Mouse (Mus musculus): ENCODE measurements around the gene Mrps9. TPM values are rescaled to one million over a fixed set of nuclear protein-coding genes. Genes with fewer than 3 reads are reported as not detected.

Gene Mrps9
- 42.6 and 46.6 TPM in 2 replicates for polyA plus RNA-seq (2015; fragmentation: Nextera tagmentation; extraction: Ambion mirVana)

DNA sequence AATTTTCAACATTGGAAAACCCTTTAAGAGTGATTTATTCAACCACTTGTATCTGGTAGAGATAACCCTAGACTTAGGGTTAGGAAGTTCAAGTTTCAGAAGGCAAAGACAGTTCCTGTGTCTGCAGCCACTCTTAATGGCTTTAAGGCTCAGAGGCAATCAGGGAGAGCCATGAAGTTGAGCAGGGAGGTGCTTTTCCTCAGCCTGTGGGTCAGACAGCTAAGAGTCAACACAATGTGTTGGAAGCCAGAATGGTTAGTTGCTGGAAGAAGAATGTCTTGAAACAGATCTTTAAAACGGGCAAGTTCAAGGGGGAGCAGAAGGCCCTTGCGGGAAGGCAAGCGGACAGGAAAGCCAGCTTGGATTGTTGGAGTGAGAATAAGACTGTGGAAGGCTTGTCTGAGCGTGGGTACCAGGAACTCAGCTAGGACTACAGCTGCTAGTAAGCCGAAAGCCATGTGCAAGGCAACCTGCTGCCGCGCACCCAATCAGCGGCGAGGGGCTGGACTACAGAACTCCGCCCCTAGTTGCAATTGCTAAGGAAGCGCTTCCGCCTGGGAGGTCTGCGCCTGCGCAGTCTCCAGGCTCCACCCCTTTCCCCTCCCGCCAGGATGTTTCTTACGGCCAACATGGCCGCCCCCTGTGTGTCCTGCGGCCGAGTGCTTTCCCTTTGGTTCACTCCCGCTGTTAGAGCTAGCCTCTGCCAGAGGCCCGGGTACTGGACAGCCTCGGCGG lies at the start of gene Mrps9:
Mrps9 (plus strand) TSS at position 571 of the 735 bp plus-strand sequence.
- H3K36me3 ChIP-seq (ENCODE audit: poor library complexity, severe bottlenecking) = no peaks in the 10 kb centered on the region
- H3K27me3 ChIP-seq = no peaks in the 10 kb centered on the region
- peak within 1 kb of the TSS; percentile 97 for H3K4me3 ChIP-seq
- under 1% methylated on average over 23 of the region's 23 CpGs for WGBS
- H3K9me3 ChIP-seq (replicated peaks) = no peaks in the 10 kb centered on the region
- peak within 1 kb of the TSS; percentile 84 for H3K9ac ChIP-seq
- H3K4me2 ChIP-seq = peak within 1 kb of the TSS; percentile 66
- ATAC-seq = peak; percentile 100
- H3K4me1 ChIP-seq = peaks cover 14% of the 10 kb centered on the region
- H3K27ac ChIP-seq = no peak within 1 kb of the TSS

DNA sequence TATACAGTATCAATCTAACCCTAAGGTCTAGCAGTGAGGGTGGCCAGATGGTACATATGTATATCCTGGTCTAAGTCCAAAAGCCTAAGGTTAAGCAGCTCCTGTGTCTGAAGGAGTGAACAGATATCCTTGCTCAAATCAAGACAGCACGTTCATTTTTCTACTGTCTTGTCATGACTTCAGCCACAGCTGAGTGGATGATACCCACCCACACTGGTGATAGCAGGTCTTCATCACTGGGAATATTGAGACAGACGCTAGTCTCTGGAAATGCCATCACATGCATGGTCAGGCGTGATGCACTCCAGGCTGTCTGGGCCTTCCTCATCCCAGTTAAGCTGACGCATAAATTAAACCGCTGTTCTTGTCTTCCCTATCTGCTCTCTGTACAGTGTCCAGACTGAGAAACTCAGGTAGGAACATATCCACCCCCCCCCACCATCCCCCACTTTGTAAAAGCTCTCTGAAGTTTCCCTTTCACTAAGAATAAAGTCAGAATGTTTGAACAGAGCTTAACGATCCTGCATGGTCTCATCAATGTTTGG lies 37.7 kb upstream of the Mrps9 start:
- 92% methylated on average over 6 of the region's 6 CpGs for WGBS
- Histone ChIP-seq H3K4me1 (no peaks in the 10 kb centered on the region), H3K36me3 (ENCODE audit: poor library complexity, severe bottlenecking) (no peaks in the 10 kb centered on the region), H3K9ac (no peak overlapping the region), H3K27ac (no peak overlapping the region), H3K4me2 (no peak overlapping the region), H3K9me3 (replicated peaks) (no peaks in the 10 kb centered on the region), H3K4me3 (no peak overlapping the region), H3K27me3 (no peaks in the 10 kb centered on the region)
- ATAC-seq = no peak

DNA sequence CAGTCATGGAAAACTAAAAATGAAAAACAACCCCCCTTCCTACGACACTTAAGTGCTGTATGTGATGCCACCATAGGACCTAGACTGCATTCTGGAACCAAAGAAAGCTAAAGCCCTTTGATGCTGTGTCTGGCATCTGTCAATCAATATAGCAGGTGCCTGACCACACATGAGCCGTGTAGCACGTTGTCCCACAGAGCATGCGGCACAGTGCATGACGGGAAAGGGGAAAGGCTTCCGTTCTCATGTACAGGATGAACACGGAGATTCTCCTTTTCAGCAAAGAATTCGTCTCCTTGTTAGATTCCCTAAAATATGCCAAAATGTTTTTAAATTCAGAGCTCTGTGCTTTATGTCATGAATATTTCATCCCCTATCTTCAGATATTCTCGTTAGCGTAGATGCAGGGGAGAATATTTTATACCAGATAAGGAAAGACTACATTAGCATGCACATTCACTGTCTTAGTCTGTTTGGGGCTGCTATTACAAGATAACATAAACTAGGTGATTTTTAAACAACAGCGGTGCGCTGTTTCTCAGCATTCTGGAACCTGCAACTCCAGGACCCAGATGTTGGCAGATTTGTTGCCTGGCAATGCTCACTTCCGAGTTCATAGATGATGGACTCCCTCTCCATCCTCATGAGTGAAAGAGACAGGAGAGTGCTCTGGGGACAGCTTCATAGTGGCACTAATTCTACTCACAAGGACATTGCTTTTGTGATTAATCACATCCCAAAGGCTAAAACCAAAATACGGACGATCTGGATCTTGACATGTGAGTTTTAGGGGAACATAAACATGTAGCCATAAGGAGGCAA lies 36.0 kb upstream of the Mrps9 start:
- ATAC-seq = no peak
- no peak overlapping the region for H3K4me2 ChIP-seq
- WGBS = 83% methylated on average over 15 of the region's 15 CpGs
- H3K9ac ChIP-seq = no peak overlapping the region
- H3K4me1 ChIP-seq = no peaks in the 10 kb centered on the region
- H3K9me3 ChIP-seq (replicated peaks) = no peaks in the 10 kb centered on the region
- H3K27me3 ChIP-seq = no peaks in the 10 kb centered on the region
- H3K36me3 ChIP-seq (ENCODE audit: poor library complexity, severe bottlenecking) = no peaks in the 10 kb centered on the region
- no peak overlapping the region for H3K27ac ChIP-seq
- no peak overlapping the region for H3K4me3 ChIP-seq

DNA sequence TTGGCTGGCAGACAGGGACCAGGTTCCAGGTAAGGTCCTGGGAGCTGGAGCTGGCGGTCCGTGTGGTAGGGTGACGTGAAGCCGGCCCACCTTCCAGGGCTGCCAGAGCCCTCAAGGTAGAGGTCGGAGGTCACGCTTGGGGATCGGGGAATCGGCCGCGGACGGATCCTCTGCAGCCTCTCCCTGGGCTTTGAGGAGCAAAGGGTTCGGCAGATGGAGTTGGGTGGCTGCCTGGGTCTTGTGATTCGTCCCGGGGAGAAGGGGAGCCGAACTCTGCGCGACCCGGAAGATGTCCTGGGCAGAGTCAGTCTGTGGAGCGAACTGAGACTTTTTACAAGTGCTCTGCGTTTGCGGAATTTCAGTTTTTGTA lies 350 bp downstream of the Mrps9 start:
- Histone ChIP-seq H3K27ac (no peak overlapping the region), H3K9me3 (replicated peaks) (no peaks in the 10 kb centered on the region), H3K27me3 (no peaks in the 10 kb centered on the region), H3K36me3 (ENCODE audit: poor library complexity, severe bottlenecking) (no peaks in the 10 kb centered on the region), H3K4me3 (peak overlapping the region; percentile 97), H3K4me1 (peaks cover 14% of the 10 kb centered on the region), H3K4me2 (peak overlapping the region; percentile 66), H3K9ac (peak overlapping the region; percentile 84)
- no peak; the same call in 1 of the 2 replicates for ATAC-seq
- WGBS = under 1% methylated on average over 21 of the region's 21 CpGs

DNA sequence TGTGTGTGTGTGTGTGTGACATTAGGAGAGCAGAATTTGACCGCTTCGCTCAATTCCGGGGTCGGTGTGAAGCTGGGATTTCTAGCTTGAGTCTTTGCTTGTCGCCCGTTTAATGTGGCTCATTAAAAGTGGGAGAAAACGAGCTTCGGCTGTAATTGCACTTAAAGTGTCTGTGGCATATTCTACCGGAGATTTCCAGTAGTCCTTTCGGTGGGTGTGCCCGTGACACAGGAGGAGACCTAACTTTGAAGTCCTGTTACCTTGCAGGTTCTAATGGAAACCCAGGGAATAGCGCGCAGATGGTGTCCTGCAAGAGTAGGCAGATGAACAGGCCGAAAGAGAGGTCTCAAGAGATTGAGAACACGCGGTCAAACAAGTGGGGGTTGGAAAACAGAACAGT lies 777 bp downstream of the Mrps9 start:
- Histone ChIP-seq H3K27me3 (no peaks in the 10 kb centered on the region), H3K9ac (peak overlapping the region; percentile 84), H3K36me3 (ENCODE audit: poor library complexity, severe bottlenecking) (no peaks in the 10 kb centered on the region), H3K4me2 (peak overlapping the region; percentile 66), H3K4me3 (peak overlapping the region; percentile 97), H3K9me3 (replicated peaks) (no peaks in the 10 kb centered on the region), H3K27ac (no peak overlapping the region), H3K4me1 (peaks cover 14% of the 10 kb centered on the region)
- whole genome bisulfite sequencing = 3% methylated on average over 16 of the region's 16 CpGs
- no peak for ATAC-seq

DNA sequence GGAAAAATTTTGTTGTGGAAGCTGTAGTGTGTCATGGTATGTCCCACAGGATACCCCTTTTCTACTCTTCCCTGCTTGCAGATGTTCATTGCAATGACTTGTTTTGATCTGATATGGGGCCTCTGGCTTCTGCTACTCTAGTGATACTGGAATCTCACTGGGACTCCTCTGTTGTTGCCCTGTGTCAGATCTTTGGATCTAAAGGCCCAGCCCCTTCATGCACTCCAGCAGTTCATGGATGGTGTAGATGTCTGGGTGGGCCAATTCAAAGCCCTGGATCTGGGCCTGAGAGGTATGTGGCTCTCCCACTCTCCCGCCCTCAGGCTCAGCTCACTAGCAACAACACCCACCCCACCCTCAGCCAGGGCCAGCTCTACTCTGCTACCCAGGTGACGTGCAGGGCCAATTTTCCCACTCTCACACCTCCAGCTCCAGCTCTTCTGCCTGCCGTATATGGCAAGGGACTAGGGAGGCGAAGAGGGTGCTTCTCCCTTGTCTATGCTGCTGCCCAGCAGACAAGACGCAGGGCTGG lies 13.8 kb downstream of the Mrps9 start:
- Histone ChIP-seq H3K4me3 (no peak overlapping the region), H3K4me1 (no peaks in the 10 kb centered on the region), H3K4me2 (no peak overlapping the region), H3K9me3 (replicated peaks) (no peaks in the 10 kb centered on the region), H3K27ac (no peak overlapping the region), H3K9ac (no peak overlapping the region), H3K27me3 (no peaks in the 10 kb centered on the region), H3K36me3 (ENCODE audit: poor library complexity, severe bottlenecking) (peaks cover 33% of the 10 kb centered on the region)
- no peak for ATAC-seq
- WGBS = 95% methylated on average over 5 of the region's 5 CpGs

DNA sequence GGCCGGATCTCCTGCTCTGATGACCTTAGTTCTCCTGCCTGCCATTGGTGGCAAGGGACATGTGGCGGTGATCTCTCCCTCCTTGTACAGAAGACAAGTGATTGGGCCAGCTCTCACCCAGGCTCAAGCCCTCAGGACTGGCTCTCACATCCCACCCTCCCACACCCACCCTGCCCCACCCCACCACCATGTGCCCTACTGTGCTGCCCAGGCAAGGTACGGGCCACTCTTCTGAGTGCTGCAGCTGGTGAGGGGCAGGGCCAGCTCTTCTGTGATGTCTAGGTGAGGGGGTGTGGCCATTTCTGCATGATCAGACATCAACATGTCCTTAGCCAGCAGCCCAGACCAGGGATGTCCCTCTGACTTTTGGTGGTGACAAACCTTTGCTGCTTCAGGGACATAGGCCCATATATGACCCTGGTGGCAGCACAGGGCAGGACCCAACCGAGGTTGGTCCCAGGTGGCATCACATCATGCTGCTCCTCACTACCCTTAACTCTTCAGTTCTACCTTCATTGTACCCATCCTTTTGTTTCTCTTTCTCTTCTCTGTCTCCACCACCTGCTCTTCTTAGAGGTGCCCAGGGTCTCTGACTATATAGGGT lies 14.4 kb downstream of the Mrps9 start:
- Histone ChIP-seq H3K36me3 (ENCODE audit: poor library complexity, severe bottlenecking) (peaks cover 33% of the 10 kb centered on the region), H3K9ac (no peak overlapping the region), H3K27me3 (no peaks in the 10 kb centered on the region), H3K27ac (no peak overlapping the region), H3K9me3 (replicated peaks) (no peaks in the 10 kb centered on the region), H3K4me3 (no peak overlapping the region), H3K4me1 (no peaks in the 10 kb centered on the region), H3K4me2 (no peak overlapping the region)
- ATAC-seq = no peak
- 93% methylated on average over 4 of the region's 4 CpGs for WGBS

DNA sequence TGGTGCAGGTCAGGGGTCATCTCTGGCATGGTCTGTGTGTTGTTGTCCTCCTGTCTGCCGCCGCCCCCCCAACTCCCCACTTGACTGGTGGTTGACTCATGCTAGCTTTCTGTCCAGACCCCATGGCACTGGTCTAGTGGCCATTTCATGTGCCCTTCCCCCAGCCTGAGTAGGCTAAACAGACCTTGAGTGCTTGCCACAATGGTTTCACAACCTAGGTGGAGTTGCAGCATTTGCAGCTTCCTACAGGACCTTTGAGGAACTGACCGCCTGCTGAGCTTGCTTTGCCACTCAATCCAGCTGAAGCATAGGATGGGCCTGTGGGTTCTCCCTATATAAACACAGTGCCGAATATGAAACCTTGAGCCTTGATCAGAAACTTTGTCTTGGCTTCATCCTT lies 15.0 kb downstream of the Mrps9 start:
- no peak overlapping the region for H3K9ac ChIP-seq
- H3K4me1 ChIP-seq = no peaks in the 10 kb centered on the region
- H3K36me3 ChIP-seq (ENCODE audit: poor library complexity, severe bottlenecking) = peaks cover 33% of the 10 kb centered on the region
- no peak for ATAC-seq
- H3K27ac ChIP-seq = no peak overlapping the region
- no peaks in the 10 kb centered on the region for H3K9me3 ChIP-seq (replicated peaks)
- no peak overlapping the region for H3K4me2 ChIP-seq
- no peaks in the 10 kb centered on the region for H3K27me3 ChIP-seq
- no peak overlapping the region for H3K4me3 ChIP-seq
- 98% methylated on average over 4 of the region's 4 CpGs for WGBS

DNA sequence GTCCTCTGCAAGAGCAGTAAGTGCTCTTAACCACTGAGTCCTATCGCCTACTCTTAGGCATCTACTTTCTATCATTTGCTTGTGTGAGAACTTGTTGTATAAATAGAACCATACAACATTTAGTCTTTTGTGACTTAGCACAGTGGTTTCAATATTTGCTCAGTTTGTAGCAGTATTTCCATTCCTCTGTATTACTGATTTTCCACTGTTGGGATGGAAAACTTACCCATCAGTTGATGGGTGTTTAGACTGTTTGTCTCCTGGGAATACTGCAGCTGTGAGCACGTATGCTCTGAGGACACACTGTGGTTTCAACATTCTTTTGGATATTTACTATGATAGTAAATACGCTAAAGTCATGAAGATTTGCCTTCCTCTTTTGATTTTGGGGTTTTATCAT lies 16.2 kb downstream of the Mrps9 start:
- Histone ChIP-seq H3K4me2 (no peak overlapping the region), H3K9me3 (replicated peaks) (no peaks in the 10 kb centered on the region), H3K27ac (no peak overlapping the region), H3K36me3 (ENCODE audit: poor library complexity, severe bottlenecking) (peaks cover 33% of the 10 kb centered on the region), H3K27me3 (no peaks in the 10 kb centered on the region), H3K4me1 (no peaks in the 10 kb centered on the region), H3K4me3 (no peak overlapping the region), H3K9ac (no peak overlapping the region)
- ATAC-seq = no peak
- 98% methylated on average over 3 of the region's 3 CpGs for WGBS

DNA sequence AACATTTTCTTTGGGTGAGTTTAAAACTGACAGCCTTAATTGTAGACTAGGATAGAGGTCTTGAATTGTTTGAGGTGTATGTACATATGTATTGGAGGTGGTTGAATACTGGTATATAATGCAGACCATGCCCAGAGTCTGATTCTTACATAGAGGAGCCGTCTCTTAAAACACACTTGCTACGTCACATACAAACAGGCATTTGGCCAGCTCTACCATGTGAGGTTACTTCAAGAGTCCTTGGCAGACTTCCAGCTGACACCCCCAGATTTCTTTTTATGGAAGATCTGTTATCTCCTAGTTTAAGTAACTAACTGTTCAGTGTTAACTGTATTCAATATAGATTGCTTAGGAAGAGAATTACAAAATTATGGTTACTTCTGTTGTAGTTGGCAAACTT lies 23.1 kb downstream of the Mrps9 start:
- ATAC-seq = no peak
- H3K9ac ChIP-seq = no peak overlapping the region
- WGBS = 63% methylated on average over 2 of the region's 2 CpGs
- no peaks in the 10 kb centered on the region for H3K9me3 ChIP-seq (replicated peaks)
- no peaks in the 10 kb centered on the region for H3K36me3 ChIP-seq (ENCODE audit: poor library complexity, severe bottlenecking)
- H3K4me1 ChIP-seq = peaks cover 12% of the 10 kb centered on the region
- H3K4me2 ChIP-seq = no peak overlapping the region
- no peak overlapping the region for H3K4me3 ChIP-seq
- H3K27ac ChIP-seq = no peak overlapping the region
- no peaks in the 10 kb centered on the region for H3K27me3 ChIP-seq

DNA sequence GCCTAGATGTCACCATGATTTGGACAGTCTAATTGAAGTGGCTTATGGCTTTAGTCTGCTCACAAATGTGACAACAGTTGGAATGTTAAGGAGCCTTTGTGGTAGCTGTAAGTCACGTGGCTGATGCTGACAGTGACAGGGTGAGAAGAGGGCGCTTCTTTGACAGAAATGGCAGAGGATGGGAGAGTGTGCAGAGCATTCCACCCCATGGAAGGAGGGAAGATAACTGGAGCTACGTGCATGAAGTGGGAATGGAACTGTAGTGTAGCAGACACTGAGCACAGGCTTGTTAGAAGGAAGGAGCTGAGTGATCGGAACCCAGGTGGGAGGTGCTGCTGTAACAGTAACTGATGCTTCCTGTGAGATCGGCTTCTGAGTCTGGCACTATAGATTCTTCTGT lies 24.2 kb downstream of the Mrps9 start:
- H3K9me3 ChIP-seq (replicated peaks) = no peaks in the 10 kb centered on the region
- H3K27me3 ChIP-seq = no peaks in the 10 kb centered on the region
- H3K4me2 ChIP-seq = no peak overlapping the region
- H3K4me3 ChIP-seq = no peak overlapping the region
- no peak overlapping the region for H3K9ac ChIP-seq
- ATAC-seq = no peak
- WGBS = 87% methylated on average over 5 of the region's 5 CpGs
- no peaks in the 10 kb centered on the region for H3K36me3 ChIP-seq (ENCODE audit: poor library complexity, severe bottlenecking)
- peaks cover 12% of the 10 kb centered on the region for H3K4me1 ChIP-seq
- H3K27ac ChIP-seq = no peak overlapping the region
